Mouse (Mus musculus) c-Kit-positive CD71-positive TER-119-negative erythroid progenitor cells, embryonic 14.5 days (primary cell): Measurements from ENCODE around the gene Gm5662.
"Not testable (repeated sequence)": the region's sequence is repeated elsewhere in the genome, so short reads cannot be mapped to it uniquely, and the experiment has no call there.

Experiments
- DNase-seq: peaks from one replicate; pipeline ENCODE4 v3.0.0-alpha.2; 2013; ENCODE audit warnings: low read depth

Gm5662 gene

GRCm38 (mm10) chr12:88274400-88274799 lies at the start of gene Gm5662:
Gene Gm5662, minus strand, starts transcription at chr12:88274500.
- not testable (repeated sequence) for DNase-seq

GRCm38 (mm10) chr12:88323926-88324325 lies 49.6 kb upstream of the Gm5662 start, which contains the start of gene Gm5039:
Gene Gm5039, minus strand, starts transcription at chr12:88324026.
- not testable (repeated sequence) for DNase-seq

DNA sequence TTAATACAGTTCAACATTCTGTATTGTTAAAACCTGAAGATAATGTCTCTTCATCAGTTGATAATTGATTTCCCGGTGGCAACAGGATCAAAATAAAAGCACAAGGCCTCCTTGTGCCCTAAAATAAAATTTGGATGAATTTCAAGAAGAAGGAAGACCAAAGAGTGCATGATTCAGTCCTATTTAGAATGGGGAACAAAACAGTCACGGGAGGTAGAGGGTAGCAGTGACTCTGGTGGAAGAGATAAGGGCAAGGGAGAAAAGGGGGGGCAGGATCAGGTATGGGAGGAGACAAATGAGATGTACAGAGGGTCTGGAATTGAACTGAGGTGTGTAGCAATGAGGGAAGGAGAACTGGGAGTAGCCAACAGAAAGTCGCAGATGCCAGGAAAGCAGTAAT lies 40.3 kb upstream of the Gm5662 start:
- no peak for DNase-seq

- not testable (repeated sequence) for DNase-seq
These were observed 22.9 kb upstream of the Gm5662 start for GRCm38 (mm10) chr12:88297171-88297570.

DNA sequence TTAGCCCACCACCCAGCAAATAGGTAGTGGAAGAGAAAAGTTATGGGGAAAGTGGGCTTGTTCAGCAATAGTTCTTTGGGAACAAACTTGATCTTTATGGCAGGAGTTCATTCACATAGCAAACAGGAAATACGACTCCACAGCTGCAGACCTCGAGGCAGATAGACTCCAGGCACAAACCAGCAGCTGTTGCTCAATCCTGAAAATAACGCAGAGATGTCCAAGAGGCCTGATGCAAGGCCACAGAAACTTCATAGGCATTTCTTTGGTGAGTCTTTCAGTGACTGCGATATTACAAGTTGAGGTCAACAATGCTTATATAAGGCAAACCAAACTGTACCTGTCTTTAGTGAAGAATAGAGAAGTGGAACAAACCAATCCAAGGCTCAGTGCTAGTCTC lies 18.8 kb upstream of the Gm5662 start:
- not testable (repeated sequence) for DNase-seq

- DNase-seq, result not testable (repeated sequence)
These were observed 10.9 kb upstream of the Gm5662 start for GRCm38 (mm10) chr12:88285224-88285623.

- DNase-seq, result no peak
These were observed 17.1 kb downstream of the Gm5662 start for GRCm38 (mm10) chr12:88257241-88257640.

DNA sequence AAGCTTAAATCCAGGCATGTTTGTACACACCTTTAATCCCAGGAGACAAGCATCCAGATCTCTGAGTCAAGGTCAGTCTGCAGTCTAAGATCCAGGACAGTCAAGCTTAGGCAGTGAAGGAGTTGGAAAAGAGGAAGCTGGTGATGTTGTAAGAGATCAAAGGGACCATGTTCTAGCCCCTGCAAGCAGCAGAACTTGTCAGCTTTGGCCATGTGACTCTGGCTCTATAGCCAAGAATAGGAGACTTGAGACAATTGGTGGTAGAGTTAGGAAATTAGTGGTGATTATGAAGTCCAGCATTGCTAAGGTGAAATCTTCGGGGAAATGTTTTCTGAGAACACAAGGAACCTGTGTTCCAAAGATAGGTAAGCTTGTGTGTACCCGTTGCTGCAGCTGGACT lies 18.4 kb downstream of the Gm5662 start:
- DNase-seq, result not testable (repeated sequence)

DNA sequence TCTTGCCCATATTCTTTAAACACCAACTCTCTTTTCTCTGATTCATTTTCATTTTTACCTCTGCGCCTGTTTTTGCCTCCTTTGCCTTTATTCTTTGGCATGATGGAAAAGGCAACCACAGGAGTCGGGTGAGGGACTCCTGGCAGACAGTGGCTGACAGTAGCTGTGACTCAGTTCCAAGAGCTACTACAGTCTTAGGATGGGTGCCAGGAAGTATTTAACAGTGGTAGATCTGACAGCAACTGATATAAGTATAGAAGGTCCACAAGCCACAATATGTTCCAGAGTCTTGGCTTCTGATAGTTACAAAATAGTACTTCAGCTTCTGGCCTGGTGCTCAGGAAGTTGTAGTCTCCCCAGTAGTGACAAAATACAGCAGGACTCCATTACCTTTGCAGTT lies 24.3 kb downstream of the Gm5662 start, which contains the start of gene Gm8332:
Gm8332 (minus strand) TSS at position 101 of the 400 bp plus-strand sequence.
- not testable (repeated sequence) for DNase-seq

DNA sequence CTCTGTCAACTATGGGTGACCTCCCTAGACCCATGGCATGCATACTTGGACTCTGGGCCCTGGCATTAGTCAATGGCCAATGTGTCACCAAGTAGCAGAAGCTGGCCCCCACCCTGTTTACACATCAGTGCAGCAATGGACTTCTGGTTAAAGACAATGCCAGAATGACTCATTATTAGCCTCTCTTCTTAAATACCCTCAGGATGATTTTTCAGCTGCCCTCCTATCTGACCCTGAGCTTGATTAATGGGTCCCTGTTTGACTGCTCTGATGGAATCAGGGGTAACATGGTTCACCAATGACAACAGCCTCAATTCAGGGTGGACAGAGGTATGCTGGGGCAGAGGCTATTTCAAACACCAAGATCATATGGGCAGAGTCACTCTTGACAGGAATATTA lies 28.5 kb downstream of the Gm5662 start:
- not testable (repeated sequence) for DNase-seq

- not testable (repeated sequence) for DNase-seq
These were observed 31.4 kb downstream of the Gm5662 start for GRCm38 (mm10) chr12:88242940-88243339.
